Mouse (Mus musculus) gastrocnemius, adult 18-20 months (tissue): ENCODE measurements around the gene Stox1. TPM values are rescaled to one million over a fixed set of nuclear protein-coding genes. Genes with fewer than 3 reads are reported as not detected.
"Not testable (repeated sequence)": the region's sequence is repeated elsewhere in the genome, so short reads cannot be mapped to it uniquely, and the experiment has no call there.

ENCODE experiments used
- DNase-seq: peaks from one replicate; pipeline ENCODE4 v3.0.0; 2021; ENCODE audit warnings: low spot score
- long read RNA-seq, 2 experiments: library from polyadenylated mRNA; stranded (forward); transcript quantifications; one replicate each; pipeline ENCODE4 v2.0.0; 2021
- total RNA-seq, 2 experiments: library from RNA; stranded (reverse); gene quantifications; 2 replicates each; pipeline ENCODE4 v1.2.3; 2021

The Stox1 gene
- under 1 TPM; 0.17 to 0.30 TPM for total RNA-seq
- long read RNA-seq, experiment 1, result 0 reads
- long read RNA-seq, experiment 2, result 0 reads

DNA sequence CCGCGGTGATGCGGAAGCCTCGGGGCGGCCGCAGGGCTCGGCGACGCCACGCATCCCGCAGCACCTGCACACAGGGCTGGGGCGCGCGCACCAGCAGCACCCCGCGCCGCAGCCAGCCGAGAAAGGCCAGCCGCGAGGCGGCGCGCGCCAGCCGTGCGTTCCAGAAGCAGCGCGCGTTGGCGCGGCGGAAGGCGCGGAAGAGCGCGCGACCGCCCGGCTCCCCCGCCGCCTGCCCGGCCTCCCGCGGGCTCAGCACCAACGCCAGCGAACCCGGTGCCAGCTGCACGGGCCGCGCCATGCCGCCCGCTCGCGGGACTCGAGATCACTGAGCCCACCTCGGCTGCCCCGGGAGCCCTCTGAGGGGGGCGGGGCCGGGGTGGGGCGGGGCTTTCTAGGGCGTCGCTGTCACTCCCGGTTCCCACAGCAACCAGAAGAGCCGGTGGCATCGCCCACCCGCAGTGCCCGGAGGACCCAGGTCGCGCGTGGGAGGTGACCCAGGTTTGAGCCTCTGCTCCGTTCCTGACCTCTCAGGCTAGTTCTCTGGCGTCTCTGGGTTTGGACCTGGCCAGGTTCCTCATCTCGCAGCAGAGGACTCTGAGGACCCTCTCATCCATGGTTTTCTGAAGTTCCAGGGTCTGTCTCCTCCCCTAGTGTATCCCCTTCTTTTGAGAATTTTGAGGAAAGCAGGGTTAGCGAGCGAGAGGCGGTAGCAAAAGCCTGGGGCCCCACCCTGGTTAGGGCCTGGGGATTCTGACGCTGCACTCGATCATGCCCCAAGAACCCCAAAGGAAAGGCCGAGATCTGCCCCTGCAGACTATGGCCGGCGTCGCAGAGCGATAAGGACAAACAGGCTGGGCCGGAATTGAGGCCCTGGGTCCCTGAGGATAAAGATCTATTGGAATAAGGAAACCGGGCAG is at the start of gene Stox1:
Stox1 (minus strand) TSS at position 358 of the 917 bp plus-strand sequence.
- DNase-seq, result peak; percentile 7

DNA sequence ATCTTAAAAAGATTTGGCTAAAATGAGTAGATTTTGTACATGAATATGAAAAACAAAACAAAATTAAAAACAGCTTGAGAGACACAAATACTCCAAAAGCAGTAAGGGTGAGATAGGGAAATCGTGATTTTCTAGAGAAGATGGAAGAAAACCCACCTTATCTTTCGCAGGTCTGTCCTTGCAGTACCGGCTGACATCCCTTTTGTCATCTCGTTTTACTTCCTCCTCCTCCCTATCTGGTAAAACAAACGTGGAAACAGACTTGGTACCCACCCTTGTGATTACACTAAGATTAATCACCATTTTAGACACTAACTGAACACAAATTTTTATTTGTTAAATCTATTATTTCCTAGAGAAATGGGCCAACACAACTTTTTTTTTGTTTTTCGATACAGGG is 24.9 kb upstream of the Stox1 start:
- DNase-seq, result no peak

DNA sequence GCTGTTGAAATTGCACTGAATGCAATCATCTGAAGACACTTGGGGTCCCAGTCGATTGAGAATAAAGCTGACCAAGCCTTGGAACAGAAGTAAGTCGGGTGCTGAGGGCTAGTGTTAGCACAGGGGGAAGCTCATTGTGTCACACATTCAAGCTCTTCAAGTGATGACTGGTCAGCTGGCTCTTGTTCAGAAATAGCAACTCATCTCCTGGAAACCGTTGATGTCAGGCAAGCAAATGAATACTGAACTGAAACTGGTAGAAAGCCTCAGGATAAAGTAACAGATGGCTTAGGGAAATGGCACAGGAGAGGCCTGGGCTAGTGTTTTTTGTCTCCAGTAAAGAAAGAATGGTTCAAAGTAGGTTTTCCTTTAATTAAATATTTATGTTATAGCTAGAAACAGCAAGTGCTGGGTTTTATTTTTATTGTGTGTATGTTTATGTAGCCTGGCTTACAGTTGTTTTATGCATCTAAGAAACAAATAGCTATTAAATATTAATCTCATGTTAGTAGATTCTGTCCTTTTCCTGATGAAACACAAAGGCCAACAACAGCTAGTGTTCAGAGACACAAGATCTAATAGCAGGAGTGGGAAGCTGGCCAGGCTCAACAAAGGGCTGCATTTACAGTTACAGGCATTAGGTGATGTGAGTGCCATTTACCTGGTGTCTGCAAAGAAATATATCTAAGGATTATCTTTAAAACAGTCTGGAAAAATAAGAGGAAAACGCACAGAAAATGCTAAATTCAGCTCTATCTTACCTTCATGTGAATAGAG is 14.2 kb upstream of the Stox1 start:
- no peak for DNase-seq

DNA sequence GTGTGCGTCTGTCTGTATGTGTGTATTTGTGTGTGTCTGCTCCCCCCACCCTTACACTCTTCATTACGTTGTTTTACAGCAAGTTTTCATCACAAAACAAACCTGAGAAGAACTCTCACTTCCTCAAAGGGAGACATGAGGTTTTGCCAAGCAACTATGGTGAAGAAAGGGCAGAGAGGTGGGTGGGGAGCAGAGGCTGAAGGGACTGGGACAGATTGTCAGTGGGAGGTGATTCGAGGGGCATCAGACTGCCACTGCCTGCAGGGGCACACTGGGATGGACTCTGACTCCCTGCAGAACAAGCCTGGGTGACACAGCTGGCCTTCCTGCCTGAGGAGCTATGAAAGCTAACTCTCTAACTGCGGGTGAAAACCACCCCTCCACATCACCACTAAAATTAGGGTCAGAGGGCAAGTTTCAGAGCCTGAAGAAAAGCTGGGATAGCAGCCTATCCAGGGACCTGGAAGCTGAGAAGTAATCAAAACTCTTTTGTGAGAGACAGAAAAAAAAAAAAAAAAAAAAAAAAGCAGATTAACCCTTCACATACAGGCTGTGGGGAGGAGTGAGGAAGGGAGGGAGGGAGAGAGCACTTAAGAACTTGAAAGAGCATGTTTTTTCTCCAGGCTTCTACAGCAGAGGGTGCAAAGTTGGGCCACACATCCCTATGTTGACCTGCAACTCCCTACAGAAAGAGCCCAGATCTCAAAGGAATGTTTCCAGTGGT is 11.2 kb upstream of the Stox1 start:
- DNase-seq, result no peak

DNA sequence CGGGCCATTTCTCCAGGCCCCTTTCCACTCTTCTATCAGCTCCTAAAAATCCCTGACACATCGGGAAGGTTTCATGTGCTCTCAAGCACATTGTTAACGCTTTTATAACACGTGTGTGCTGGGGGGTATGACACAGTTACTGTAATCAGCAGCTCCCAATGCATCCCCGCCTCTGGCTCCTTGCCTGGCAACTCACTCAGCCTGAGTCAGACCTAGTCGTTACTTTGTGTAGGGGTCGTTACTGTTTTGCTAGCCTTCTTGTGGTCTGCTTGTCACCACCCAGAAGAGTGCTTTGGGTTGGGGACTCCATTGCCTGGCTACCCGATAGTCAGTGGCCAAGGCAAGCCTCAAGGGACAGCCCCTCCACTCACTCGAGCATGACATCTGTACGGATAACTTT is 4.9 kb upstream of the Stox1 start:
- no peak for DNase-seq

DNA sequence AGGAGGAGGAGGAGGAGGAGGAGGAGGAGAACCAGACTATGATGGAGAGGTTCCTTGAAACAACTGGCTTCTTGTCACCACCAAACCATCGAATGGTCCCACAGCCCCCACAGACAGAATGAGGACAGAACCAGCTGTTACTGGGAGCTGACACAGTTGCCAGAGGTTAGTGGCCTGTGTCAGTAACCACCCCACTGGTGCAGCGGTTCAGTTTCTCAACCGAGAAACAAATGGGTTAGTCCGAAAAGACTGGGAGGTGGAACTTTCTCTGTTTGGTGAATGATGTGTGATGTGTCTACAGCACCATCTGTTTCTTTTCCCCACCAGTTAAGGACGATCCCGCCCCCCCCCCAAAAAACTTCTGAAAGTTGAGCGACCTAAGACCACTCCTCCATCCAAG is 992 bp downstream of the Stox1 start:
- no peak for DNase-seq

DNA sequence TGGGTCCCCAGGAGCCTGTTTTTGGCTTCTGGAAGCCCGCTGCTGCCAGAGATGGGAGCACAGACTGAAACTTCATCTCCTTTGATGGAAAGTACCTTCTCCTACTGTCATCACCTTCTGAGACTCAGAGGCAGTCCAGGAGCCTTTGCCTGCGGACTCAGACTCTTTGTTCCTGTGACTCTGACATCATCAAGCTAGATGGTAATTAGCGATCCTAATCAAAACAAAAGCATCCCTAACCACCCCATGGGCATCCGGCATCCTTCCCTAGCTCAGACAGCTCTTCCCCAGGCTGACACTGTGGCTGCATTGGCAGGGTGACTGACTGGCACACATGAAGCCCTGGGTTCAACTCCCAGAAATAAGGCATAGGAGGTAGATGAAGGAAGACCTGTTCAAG is 3.2 kb downstream of the Stox1 start:
- no peak for DNase-seq

DNA sequence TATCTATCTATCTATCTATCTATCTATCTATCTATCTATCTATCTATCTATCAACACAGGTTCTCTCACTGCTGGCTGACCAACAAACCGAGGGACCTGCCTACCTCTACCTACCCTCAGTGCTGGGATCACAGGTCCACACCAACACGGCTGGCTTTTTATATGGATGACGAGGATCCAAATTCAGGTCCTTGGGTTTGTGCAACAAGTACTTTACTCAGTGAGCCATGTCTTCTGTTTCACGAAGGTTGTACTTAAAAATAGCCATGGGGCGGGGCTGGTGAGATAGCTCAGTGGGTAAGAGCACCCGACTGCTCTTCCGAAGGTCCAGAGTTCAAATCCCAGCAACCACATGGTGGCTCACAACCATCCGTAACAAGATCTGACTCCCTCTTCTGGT is 5.4 kb downstream of the Stox1 start:
- not testable (repeated sequence) for DNase-seq

DNA sequence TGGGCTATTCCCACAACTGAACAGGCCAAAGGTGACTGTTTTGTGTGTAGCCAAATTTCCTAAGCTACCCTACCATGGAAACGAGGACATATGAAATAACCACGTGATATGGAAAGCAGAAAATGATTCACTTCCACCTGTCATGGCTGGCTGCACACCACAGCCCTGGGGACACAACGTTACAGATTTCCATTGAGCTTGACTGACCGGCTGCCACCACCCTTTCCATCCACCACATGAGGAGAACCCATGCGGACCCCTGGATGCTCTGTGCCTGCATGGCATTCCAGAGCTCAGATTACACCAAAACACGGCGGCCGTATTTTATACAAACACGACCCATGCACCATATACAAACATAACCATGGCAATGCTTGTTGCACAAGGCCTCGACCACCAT is 12.5 kb downstream of the Stox1 start:
- DNase-seq, result no peak

DNA sequence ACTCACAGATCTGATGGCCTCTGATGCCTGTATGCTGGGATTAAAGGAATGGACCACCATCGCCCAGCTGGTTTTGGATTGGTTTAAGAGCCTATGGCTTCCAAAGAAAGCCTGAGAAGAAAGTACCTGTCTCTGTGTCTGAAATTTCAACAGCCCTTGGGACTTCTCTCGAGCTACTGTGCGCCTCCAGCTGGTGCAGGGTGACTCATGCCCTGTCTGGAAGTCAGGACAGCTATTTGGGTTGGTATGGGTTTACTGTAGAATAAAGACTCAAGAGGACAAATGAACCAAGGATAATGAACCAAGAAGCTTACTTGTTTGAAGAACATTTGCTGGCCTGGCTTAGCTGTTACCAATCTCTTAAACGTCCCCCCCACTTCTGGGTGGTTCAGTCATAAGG is 22.3 kb downstream of the Stox1 start:
- DNase-seq, result no peak

DNA sequence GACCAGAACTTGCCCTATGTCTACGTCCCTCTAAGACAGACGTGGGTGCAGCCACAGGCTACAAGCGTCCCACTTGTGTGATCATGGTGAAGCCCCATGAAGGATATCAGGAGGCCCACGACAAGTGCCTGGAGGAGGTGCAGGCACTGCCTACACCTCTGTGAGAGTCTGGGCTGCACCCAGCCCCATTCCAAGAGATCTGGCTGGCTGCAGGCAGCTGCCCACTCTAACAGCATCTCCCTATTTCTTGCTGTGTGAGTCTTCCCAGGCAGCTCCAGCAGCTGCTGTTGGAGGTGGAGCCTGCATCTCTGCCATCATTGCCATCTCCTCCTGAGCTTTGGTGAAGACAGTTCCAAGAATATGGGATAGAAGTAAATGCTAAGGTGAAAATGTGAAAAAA is 23.5 kb downstream of the Stox1 start:
- DNase-seq, result no peak

DNA sequence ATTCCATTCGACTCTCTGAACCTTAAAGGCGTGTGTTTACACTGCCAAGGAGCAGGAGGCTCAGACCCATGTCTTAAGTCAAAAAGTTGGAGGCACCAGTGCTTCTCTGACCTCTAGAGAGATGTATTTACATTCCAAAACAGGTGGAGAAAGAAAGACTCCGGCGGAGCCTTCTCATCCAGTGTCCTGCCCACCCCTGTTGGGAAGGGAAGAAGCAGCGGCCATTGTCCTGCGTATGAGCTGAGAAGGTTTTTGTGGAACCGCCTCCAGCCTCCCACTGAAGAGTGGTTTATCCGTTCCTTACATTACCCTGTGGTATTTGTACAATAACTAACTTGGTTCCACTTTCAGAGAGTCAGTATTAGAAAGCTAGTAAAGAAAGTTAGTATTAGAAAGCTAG is 33.2 kb downstream of the Stox1 start:
- DNase-seq, result no peak

DNA sequence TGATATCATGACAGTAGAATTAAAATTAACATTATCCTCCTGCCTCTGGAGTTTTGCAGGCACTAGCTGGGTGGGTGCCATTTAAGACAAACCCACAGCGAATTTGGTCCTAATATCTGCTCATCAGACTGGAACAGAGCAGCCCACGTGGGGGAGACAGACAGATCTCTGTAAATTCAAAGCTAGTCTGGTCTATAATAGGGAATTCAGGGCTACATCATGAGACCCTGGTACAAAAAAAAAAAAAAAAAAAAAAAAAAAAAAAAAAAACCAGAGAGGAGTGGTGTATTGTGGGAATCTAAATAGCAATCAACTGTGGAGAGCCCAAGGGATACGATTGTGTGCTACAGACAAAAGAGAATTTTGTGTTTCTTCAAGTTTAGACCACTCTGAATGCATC is 33.7 kb downstream of the Stox1 start:
- DNase-seq, result no peak

DNA sequence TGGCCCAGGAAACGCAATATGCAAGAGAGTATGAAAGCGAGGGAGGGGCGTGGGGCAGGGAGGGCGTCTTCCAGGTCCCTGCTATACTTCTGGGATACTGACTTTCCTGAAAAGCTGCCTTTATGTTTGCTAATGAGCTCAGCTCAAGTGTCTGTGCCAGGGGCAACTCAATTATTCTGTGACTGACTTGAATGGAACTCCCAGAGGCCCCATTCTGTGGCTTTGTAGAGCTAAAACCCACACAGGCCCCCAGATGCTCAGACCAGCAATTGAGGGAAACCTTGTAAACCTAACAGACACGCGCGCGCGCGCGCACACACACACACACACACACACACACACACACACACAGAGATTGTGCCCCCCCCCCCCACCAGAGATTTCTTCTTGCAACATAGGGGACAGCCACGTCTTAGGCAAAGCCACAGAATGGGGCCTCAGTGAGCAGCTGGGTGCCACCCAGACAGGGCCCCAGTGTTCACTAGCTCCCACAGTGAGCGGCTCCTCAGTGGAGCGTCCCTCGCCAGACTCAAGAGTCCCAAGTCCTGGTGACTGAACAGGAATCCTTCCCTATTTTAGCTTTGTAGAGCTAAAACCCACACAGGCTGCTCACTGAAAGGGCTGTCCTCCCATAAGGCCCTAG is 38.8 kb downstream of the Stox1 start:
- DNase-seq, result no peak

DNA sequence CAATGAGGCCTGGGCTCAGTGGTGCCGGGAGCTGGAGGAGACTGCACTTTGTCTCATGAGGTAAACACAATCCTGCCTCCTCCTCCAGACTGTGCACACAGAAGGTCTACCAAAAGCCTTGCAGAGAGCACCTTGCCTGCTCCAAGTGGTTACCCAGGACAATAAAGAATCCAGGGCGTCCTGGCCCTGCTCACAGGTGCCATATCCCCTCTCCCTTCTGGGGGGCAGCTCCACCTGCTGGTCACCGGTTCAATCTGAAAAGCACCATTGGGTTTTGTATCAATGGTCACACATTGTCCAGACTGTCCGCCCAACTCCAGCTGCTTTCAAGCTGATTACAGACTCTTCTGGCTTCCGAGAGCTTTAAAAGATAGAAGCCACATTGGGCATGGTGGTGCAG is 42.9 kb downstream of the Stox1 start:
- no peak for DNase-seq

DNA sequence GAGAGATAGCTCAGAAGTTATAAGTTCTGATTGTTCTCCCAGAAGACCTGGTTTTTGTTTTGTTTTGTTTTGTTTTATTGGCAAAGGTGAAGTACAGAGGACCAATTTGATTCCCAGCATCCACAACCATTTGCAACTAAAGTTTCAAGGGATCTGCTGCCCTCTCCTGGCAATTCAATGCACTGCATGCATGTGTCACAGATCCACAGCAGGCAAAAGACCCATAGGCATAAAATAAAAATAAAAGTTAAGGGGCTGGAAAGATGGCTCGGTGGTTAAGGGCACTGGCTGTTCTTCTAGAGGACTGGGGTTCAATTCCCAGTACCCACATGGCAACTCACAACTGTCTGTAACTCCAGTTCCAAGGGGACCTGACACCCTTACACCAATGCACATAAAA is 46.1 kb downstream of the Stox1 start:
- no peak for DNase-seq

DNA sequence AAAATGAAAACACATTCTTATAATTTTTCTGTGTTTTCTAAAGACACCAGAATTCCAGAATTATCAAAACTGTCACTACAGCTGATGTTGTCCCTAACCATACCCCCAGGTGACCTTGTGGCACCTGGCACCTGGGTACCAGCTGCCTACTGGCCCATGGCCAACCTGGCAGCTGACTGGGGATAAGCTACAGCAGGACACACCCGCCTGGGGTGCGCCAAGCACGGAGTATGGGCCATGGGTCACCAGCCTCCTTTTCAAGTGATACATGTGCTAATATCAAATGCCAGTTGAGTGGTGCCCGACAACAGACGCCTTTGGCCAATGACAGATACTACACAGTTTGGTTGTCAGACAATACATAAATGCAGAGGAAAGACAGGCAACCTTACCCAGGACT is 48.6 kb downstream of the Stox1 start:
- no peak for DNase-seq

DNA sequence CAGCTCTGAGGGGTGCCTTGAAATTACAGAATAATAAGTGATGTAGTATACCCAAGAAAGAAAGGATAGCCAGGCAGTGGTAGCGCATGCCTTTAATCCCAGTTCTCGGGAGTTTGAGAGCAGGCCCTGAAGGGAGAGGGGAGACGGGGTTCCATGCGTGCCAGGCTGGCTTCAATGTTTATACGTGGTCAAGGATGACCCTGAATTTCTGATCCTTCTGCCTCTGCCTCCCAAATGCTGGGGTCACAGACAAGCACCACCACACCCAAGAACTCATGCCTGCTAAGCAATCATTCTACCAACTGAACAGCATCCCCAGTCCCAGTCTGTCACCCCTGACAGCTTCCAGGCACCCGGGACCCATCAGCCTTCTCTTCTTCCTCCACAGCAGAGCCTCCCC is 49.7 kb downstream of the Stox1 start:
- no peak for DNase-seq

DNA sequence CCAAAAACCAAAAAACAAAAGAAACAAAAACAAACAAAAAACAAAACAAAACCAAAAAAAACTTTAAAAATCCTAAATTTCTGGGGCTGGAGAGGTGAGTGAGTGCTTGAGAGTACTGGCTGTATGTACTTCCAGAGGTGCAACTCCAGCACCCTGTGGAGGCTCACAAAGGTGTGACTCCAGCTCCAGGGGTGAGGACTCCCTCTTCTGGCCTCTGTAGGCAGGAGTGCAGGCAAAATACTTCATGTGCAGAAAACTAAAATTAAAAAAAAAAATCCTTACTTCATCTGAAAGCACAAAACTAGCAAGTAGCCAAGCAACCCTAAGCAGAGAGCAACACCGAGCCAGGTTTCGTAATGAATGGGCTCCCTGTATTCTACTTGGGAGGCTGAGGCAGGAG is 53.6 kb downstream of the Stox1 start:
- no peak for DNase-seq

DNA sequence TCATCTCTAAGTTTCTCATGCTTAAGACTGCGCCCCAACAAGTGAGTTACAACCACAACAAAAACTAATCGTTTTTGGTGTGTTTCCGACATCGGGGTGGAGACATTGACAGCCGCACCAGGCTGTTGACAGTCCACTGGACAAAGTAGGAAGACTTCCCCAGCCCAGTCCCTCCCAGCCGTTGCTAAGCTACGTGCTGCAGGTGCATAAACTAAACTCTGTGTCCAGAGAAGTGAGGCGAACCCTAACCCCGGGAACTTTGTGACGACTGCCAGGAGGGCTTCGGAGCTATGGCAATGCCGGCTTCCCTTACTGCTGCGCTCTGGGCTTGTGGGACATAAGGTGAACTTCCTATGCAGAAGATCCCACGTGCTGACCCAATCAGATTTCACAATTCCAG is 56.7 kb downstream of the Stox1 start:
- DNase-seq, result no peak

DNA sequence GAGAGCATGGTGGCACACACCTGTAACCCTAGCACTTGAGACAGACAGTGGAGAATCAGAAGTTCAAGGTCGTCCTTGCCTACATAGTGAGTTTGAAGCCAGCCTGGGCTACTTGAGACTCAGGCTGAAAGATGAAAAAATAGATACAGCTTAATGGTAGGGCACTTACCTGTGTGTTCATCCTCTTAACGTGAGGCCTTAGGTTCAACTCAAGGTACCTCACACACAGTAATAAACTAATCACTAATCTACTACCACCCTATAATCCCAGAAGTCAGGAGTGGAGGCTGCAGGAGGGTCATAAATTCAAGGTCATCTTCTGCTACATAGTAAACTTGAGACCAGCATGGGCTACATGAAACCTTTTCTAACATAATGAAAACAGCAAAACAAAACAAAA is 57.5 kb downstream of the Stox1 start:
- no peak for DNase-seq

DNA sequence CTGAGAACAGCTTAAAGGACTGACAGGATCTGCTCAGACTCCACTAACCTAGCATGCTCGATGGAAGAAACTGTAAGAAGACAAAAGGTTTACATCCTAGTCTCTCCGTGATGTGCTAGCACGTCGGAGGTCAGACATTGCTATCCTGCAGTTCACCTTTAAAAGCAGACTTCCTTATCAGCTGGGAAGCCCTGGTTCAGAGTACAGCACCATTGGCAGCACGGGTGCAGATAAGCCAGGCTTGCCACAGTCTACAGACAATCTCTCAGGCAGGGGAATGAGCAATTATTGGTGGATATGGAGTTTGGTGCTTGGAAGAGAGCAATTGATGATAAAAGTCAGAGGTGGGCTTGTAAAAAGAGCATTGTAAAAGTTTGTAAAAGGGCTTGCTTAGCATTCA is 57.9 kb downstream of the Stox1 start:
- no peak for DNase-seq
